Mouse (Mus musculus) G1E (cell line): ENCODE measurements around the gene Sox5.

Experiments used
- CTCF ChIP-seq: IDR thresholded peaks from 2 replicates; pipeline ENCODE4 v1.5.1; 2012; ENCODE audit warnings: low read depth, low read length, inconsistent platforms, mixed read lengths
- GATA1 ChIP-seq: IDR thresholded peaks from 2 replicates; pipeline ENCODE4 v1.6.1; 2012; ENCODE audit warnings: borderline replicate concordance, low read length, inconsistent platforms, mixed read lengths
- GATA2 ChIP-seq: IDR thresholded peaks from 2 replicates; pipeline ENCODE4 v1.6.1; 2012; ENCODE audit warnings: low read depth, low read length, inconsistent platforms, borderline replicate concordance
- POLR2AphosphoS5 ChIP-seq: IDR thresholded peaks from 2 replicates; pipeline ENCODE4 v1.6.1; 2012; ENCODE audit warnings: low read depth, low read length, inconsistent platforms; ENCODE audit not compliant: insufficient replicate concordance
- TAL1 ChIP-seq: conservative IDR thresholded peaks from 2 replicates; pipeline ENCODE4 v1.6.1; 2012; ENCODE audit warnings: low read depth, low read length, inconsistent platforms, mixed read lengths

DNA sequence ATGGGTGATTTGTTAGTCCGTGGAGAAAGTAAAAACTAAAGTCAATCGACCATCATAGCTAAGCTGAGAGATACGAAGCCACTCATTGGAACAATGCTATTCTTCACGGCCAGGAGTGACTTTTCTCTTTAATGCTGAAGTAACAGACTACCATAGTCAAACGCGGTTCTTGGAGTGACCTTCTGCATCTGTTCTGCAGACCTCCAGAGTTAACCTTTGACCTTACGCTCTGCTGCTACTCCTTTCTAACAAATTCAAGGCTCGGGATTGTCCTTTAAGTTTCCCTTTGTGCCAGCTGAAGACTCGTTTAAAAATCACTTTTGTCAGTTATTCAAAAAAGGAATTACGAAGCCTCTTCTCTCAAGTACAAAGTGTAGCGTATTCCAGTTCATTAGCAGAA lies 545.2 kb downstream of the Sox5 start:
- no peak for TF ChIP-seq GATA1
- no peak for TF ChIP-seq CTCF
- no peak for TF ChIP-seq TAL1
- no peak for TF ChIP-seq POLR2AphosphoS5
- no peak for TF ChIP-seq GATA2
